Mouse (Mus musculus): ENCODE data around the gene Rab11b.
"Not testable (repeated sequence)": the region's sequence is repeated elsewhere in the genome, so short reads cannot be mapped to it uniquely, and the experiment has no call there.

The Rab11b gene

DNA sequence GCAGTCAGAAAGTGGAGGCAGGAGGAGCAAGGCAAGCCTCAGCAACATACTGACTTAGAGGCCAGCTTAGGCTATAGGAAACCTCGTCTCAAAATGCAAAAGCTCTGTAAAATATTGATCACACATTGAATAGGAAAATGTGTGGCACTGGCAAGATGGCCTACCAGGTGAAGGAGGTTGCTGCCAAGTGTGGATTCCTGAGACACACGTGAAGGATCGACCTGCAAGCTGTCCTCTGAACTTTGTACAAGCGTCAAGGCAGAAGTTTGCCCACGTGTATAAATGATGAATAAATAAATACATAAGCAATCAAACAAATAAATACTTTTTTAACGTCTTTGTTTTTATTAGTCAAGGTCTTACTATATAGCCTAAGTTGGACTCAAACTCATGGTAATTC is 13.1 kb upstream of the Rab11b start:
- DNase-seq (ENCODE audit: low spot score in 2 of 2): no peak

DNA sequence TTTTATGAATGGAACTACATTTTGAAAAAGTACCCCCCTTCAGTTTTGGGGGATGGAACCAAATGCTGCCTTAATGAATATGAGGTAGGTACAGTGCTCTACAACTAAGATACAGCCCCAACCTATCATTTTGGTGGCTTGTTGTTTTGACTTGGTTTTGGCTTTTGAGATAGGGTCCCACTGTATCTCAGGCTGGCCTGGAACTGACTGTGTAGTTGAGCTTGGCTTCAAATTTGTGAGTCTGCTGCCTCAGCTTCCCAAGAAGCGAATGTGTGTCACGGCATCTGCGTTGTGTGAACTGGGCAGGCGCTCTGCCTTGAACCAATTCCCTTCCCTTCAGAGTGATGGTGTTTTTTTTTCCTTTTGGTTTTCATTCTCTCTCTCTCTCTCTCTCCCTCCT is 11.3 kb upstream of the Rab11b start:
- DNase-seq (ENCODE audit: low spot score in 2 of 2): no peak

DNA sequence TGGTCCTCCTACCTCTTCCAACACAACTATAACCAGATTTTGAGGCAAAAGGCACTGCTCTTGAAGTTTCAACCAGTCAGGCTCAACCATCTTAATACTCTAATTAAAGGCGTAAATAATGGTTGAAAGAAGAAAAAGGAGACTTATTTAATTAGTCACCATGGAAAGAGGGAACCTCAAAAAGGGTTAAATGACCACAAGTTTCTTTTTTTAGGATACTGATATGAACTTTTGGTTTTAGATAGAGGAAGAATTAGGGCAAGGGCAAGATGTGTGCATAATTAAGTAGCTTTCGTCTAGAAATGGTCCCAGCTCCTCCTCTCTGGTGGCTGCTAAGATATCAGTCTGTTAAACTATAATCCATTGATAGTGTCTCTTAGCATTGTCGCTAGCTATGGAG is 6.1 kb upstream of the Rab11b start:
- no peak for DNase-seq (ENCODE audit: low spot score in 2 of 2)

DNA sequence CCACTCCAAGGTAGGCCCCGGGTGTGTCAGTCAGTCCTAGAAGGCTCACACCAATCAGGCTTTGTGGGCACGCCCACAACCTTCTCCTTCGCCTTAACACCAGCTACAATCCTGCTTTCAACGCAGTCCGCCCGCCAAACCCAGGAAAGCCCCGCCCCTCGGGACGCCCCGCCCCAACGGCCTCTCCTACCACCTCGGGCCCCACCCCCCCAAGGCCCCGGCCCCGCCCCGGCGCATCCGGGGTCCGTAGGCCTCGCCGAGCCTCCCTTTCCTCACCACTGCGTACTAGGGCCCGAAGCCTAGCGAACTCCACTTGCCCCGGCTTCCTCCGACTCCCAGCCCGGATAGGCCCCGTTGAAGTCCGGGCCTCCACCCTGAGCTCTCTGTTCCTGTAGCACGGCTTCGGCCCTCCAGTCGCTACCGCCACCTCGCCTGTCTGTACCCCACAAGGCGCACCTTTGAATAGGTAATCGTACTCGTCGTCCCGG is 519 bp downstream of the Rab11b start:
- peak; percentile 84 to 86 for DNase-seq (ENCODE audit: low spot score in 2 of 2)

DNA sequence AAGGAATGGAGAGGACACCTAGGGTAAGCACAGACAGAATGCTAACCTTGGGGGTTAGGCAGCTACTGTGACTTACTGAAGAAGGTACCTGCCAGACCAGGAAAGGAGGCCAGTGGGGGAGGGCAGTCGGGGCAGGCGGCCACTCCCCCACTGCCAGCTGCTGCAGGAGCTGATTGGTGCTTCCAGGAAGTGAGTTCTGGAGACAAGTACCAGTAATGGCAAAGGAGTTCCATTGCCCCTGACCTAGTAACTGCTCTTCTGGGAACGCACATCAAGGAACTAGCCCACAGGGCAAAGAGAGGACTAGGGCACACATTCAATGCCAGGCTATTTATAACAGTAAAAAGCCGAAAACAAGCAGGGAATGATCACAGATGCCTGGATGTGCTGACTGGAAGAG is 3.1 kb downstream of the Rab11b start:
- no peak for DNase-seq (ENCODE audit: low spot score in 2 of 2)

DNA sequence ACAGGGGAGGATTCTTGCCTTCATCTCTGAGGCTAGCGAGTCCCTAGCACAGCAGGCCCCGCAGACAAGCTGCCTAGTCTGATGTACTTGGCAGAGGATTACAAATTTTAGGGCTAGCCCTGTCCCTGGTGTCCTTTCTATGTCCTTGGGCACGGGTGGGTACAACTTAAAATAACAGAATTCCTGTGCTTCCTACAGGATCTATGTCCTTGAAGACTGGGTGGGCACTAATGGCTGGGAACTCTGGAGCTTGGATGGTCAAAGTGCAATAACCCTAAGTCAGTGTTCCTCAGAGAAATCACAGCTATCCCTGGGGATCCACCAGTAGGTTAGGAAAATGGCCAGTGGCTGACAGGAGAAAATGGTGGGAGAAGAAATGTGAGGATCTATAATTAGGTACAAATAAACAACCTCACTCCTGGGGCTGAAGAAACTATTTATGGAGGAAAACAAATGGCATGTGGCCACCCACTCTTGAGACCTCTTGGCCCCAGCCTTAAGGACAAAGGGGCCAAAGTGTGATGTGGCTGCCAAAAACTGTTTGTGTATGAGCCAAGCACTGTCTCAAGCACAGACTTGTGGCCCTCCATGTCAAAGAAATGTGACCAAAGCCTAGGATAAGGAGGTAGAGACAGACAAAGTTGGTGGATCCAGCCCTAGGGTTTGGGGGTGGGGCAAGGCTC is 4.1 kb downstream of the Rab11b start:
- DNase-seq (ENCODE audit: low spot score in 2 of 2): no peak

DNA sequence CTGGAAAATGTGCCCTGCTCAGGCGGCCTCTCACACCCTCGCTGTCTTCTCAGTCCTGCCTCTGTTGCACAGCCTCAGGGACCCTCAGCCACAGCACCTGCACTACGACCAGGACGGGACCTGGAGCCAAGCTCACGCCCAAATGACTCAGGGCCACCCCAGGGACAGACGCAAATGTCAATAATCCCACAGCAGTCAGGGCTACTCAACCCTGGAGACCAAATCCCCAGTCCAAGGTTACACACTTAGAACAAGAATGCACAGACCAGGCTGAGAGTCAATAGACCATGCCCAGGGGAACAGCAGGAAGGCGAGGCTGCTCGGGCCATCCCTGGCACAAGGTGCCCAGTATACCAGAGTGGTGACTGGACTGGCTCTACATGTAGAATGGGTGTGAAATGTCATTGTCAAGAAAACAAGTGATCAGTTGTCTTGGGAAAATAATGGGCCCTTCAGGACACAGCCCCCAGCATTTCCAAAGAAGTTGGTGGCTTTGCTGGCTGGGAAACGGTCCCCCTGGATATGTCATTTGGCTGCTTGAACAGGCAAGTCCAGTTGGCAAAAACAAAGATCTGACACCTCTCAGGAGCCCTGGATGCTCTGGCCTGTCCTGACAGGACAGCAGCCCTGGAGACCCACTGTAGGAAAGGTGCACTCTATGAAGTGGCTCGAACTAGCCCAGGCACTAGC is 4.8 kb downstream of the Rab11b start:
- no peak for DNase-seq (ENCODE audit: low spot score in 2 of 2)

DNA sequence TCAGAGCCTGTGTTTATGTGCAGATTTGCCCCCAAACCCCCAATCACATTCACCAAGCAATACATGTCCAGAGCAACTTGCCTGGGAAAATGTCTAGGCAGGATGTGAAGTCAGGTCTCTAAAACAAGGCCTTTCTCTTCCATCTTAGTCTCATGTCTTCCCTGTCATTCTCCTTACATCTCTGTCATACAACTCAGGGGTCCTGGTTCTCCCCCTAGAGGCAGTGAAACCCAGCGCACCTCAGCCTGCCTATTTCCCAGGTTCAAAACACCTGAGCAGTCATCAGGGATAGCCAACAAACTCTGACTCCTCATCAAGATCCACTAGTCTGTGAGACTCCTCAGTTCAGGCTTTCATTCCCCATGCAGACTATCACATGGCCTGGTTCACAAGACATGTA is 5.7 kb downstream of the Rab11b start:
- no peak for DNase-seq (ENCODE audit: low spot score in 2 of 2)

DNA sequence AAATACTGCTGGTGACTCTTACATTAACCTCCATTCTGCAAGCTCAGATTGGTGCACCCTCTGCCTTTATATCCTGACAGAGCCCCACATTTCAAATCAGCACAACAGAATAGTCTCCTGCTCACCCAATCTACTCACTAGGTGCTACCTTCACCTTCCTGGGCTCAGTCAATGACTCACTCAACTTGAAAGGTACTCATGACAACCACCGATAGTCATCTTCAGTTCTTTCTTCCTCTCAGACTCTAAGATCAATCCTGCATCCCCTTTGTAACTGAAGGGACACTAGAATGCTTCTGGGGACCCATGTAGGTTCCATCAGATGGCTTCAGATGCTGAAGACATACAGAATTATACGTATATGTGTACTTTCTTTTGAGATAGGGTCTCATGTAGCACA is 8.0 kb downstream of the Rab11b start:
- no peak for DNase-seq (ENCODE audit: low spot score in 2 of 2)

DNA sequence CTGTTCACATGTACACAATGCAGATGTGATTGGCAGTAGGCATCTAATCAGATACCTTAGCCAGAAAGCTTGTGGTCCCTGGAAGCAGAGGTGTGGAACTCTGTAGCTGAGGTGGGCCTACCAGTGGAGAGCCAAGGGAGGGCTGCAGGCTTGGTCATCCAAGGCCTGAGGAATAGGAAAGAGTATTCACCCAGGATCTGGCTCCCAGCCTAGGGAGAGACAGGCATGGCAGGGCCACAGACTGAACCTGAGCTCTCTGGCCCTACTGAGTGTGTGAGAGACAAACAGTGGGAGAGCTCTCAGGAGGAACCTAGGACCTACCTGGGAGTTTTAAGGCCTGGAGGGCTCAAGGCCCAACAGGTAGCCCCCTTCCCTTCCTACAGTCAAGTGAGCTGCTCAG is 9.1 kb downstream of the Rab11b start:
- DNase-seq (ENCODE audit: low spot score in 2 of 2): no peak

DNA sequence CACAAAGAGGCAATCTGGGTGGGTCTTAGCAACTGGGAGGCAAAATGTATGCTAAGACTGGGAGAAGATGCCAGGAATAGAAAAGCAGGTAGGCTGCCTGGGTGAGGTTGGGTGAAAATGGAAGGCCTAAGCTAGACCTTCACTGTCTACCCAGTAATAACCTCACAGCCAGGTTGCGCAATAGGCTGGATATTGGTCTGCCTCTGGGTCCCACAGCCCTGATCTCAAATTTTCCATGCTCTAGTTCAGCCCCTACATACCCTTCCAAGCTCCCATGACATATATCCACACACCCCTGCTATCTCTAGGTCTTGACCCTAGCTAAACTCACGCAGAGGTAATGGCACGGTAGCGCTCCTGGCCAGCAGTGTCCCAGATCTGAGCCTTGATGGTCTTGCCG is 10.9 kb downstream of the Rab11b start:
- no peak for DNase-seq (ENCODE audit: low spot score in 2 of 2)

DNA sequence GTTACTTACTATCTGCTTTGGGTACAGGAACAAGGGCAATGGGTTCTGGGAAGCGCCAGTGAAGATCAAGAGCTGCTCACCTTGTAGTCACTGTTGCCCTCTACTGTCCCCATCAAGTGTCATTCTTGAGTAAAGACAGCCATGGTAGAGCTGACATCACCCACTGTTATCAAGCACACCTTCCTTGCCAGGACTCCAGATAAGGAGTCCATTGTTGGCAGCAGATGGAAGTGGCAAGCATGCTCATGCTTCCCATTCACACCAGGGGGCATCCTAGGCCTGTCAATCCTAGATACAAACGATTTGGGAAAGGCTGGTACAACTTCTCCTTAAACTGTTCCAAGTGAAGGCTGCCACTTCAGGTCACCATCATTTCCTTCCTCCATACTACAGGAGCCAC is 14.3 kb downstream of the Rab11b start:
- DNase-seq (ENCODE audit: low spot score in 2 of 2): no peak

DNA sequence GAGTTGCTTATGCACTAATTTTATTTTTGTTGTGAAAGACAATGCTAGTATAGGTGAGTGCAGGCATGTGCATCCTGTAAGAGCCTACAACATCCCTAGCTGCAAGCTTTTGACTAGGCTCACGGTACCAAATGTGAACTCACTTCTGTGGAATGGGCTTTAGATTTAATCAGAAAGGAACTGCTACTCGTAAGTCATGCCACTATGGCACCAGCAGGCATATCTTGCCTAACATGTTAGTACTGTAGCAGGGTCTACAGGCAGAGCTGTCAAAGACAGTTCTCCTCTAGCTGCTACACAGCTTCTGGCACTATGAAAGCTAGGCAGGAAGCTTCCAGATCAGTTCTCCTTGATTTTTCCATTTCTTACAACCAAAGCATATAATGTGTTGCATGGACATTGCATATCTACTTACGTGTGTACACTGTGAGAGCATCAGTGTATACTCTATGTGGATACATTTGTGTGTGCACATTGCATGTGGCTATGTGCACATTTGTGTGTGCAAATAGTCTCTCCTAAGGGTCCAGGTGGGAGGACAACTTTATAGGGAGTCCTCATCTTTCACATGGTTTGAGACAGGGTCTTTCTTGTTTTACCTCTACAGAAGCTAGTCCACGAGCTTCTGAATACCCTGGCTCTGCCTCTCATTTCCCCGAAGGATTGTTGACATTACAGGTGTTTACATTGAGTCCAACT is 15.5 kb downstream of the Rab11b start:
- no peak for DNase-seq (ENCODE audit: low spot score in 2 of 2)

DNA sequence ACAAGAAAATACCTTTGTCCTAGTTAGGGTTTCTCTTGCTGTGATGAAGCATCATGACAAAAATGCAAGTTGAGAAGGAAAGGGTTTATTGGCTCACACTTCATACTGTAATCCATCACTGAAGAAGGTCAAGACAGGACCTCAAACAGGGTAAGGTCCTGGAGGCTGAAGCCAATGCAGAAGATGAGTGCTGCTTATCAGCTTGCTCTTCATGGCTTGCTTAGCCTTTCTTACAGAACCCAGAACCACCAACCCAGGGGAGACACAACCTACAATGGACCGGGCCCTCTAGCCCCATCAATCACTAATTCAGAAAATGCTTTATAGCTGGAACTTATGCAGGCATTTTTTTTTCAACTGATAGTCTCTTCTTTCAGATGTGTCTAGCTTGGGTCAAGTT is 17.9 kb downstream of the Rab11b start:
- no peak for DNase-seq (ENCODE audit: low spot score in 2 of 2)

DNA sequence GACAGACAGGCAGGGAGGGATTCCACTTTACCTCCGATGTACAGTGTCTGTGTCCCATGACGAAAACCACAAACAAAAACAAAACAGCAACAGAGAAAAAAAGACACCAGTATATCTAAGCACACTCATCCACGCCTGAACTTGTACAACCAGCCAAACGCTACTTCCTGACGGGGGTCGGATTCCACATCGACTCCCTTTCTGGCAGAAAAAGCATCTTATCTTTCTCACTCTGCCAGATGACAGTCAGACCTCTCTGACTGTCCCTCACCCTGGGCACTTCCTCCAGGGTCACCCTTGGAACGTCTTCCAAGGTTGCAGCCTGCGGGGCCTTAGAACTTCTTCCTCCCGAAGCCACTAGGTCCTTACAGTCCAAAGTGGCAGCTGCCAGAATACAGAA is 26.8 kb downstream of the Rab11b start:
- DNase-seq (ENCODE audit: low spot score in 2 of 2): not testable (repeated sequence)

DNA sequence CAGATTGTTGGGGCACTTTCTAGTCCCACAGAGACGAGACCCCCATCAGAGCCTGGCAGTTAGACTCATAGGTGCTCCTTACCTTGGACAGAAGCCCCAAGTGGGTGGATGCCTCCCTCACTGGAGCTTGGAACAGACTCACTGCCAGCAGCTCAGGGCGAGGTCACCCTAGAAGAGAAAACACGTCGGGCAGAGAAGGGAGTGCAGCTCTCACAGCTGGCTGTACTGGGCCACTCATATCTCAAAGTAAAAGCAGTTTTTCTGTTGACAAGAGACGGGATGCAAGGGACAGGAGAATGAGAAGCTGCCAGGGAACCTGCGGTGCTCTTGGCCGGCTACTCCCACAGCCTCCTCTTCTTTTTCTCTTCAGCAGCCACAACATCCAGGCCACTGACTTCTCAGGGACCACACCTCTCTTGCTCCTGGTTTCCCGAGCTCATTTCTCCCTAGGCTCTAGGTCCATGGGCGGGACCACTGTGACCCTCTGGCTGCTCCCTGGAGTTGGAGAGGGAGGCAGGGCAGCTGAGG is 27.7 kb downstream of the Rab11b start:
- DNase-seq (ENCODE audit: low spot score in 2 of 2): not testable (repeated sequence)

DNA sequence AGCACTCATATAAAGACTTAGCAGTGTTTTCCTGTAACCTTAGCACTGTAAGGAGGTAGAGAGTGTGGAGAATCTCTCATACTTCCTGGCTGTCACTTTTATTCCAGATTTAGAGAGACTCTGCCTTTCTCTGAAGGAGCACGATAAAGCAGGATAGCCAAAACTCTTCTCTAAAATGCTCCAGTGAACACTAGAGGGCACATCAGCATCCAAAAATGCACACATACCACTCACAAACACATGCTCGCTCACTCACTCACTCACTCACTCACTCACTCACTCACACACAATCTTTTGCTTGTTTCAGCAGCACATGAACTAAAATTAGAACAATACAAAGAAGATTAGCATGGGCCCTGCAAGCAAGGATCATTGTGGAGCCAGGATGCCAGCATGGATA is 31.1 kb downstream of the Rab11b start:
- DNase-seq (ENCODE audit: low spot score in 2 of 2): no peak

DNA sequence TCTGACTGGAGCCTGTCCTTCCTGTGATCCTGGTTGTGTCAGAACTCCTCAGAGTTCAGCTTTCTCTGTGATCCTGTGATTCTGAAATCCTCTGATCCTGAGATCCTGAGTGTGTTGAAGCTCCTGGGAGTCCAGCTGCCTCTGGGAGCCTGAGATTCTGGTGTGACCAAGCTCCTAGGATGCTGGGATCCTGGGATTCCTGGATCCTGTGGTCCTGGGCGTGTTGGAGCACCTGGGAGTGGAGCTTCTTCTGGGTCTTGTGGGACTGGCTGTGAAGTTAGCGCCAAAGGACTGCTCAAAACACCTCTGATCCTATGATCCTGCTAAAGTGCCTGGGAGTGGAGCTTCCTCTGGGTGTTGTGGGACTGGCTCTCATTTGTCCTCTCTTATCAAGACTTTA is 31.9 kb downstream of the Rab11b start:
- DNase-seq (ENCODE audit: low spot score in 2 of 2): no peak

DNA sequence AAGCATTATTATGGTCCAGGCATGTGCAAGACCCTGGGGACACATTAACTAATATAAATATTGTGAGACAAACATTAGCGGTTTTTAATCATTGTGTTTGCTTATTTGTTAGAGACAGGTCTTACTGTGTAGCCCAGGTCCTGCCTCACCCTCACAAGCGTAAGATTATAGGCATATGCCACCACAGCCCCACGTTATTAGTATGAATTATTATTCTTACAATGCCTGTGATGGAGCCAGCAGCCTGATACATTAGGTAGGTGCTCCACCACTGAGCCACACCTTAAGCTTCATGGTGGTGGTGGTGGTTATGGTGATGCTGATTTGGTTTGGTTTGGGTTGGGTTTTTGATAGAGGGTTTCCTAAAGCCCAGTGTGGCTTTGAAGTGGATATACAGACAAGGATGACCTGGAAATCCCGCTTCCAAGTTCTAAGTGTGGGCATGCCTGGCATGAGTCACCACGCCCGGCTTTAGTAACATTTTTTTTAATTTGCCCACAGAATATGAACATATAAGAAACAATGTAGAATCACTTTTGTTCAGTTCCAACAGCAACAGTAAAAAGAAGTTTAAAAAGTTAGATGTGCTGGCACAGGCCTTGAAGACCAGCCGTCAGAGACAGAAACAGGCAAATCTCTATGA is 40.5 kb downstream of the Rab11b start:
- peak in 1 of 2 experiments; percentile 10 for DNase-seq (ENCODE audit: low spot score in 2 of 2)

DNA sequence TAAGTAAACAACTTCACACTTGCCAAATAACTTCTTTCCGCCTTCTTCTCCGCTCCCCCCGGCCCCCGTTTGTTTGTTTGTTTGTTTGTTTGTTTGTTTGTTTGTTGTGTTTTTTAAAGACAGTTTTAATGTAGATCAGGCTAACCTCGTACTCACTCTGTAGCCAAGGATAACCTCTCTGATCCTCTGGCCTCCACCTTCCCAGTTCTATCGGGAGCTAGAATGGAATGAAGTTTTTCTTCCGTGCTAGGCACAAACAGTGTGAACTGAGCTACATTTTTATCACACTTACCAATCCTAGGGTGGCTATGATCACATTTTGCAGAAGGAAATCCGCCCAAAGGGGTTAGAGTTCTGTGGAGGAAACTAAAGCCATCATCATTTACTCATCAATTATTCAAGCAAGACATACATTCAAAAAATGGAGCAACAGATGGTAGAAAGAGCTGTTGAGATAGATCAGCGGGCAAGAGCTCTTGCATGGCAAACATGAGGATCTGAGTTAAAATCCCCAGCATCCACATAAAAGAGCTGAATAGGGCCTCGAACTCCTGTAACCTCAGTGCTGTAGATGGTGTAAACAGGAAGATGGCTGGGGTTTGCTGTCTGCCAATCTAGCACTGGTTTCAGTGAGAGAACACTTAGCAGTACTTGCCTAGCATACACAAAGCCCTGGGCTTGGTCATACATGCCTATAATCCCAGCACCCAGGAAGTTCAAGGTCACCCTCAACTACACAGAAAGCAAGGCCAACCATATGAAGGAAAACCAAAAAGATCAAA is 41.2 kb downstream of the Rab11b start:
- no peak for DNase-seq (ENCODE audit: low spot score in 2 of 2)

DNA sequence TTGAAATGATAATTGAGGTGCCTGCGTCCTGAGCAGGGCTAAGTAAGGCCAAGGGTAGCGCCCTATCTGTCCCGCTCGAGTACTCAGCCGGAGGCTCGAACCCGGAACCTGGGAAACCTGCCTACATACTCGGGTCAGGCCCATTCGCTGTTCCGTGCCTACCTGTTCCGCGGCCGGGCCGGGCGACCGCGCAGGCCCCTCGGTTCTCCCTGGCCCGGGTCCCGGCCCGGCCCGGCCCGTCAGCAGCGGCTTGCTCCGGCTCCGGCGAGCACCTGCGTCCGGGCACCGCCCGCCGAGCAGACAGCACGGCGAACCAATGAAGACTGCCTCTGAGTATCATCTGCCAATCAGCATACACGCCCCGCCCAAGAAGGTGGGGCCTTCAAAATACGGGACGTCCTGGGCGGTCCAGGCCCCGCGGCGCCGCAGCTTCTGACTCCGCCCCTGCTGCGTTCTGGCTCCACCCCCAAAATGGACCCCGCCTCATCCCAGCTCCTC is 41.9 kb downstream of the Rab11b start, which contains the start of gene March2:
March2 (minus strand) TSS at position 287 of the 498 bp plus-strand sequence.
- peak; percentile 94 to 96 for DNase-seq (ENCODE audit: low spot score in 2 of 2)
